Mouse (Mus musculus): ENCODE data around the gene Txnrd1. TPM values are rescaled to one million over a fixed set of nuclear protein-coding genes. Genes with fewer than 3 reads are reported as not detected.

The Txnrd1 gene
- polyA plus RNA-seq, 1 experiment, result 50.9 TPM

DNA sequence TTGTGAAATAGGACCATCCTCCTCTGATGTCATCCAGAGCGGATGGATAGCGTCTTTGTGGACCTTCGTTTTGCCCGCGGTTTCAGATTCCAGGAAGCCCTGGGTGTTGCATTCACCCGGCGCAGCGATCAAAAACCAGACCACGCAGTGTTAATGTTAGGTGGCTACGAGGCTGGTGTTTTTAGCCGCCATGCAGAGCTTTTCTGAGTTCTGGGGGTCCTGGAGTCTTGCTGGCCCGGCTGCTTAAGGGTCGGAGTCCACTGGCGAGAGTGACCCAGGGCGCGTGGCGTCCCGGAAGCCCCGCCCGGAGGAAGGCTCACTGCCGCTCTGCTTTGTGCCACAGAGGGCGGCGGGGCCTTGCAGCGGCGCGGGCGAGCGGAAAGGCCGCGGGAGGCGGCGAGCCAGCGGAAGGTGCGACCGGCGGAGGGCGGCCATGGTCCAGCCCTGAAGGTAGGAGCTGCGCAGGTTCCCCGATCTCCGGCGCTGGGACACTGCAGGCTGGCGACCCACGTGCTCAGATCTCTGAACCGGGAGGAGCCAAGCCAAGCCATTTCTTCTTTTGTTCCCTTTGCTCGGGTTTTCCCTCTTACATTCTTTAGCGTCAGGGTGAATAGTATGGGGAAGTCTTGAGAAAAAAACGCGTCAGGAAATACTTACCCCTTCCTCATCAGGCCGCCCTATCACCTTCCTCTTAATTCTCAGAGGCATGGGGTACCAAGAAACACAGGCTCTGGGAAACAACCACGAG is 26.6 kb downstream of the Txnrd1 start:
- peak; percentile 45; the same call in 1 of the 2 replicates for TF ChIP-seq POLR2A (IDR thresholded peaks at IDR 0.05; ENCODE audit: borderline replicate concordance, insufficient read depth, low read length)
- TF ChIP-seq CTCF (IDR thresholded peaks at IDR 0.05; ENCODE audit: borderline replicate concordance, insufficient read depth, low read depth, low read length), result no peak
- Histone ChIP-seq H3K27ac (ENCODE audit: insufficient read depth, low read length) (peak overlapping the region; percentile 66), H3K27me3 (ENCODE audit: control insufficient read depth, insufficient read depth, low read length) (no peaks in the 10 kb centered on the region), H3K4me3 (replicated peaks; ENCODE audit: insufficient read depth, low read depth, low read length) (peak overlapping the region; percentile 62), H3K4me1 (ENCODE audit: control insufficient read depth, insufficient read depth, low read length) (peaks cover 14% of the 10 kb centered on the region)
- under 1% methylated on average over 50 of the region's 50 CpGs for WGBS
- peak; percentile 82 to 83 for DNase-seq

DNA sequence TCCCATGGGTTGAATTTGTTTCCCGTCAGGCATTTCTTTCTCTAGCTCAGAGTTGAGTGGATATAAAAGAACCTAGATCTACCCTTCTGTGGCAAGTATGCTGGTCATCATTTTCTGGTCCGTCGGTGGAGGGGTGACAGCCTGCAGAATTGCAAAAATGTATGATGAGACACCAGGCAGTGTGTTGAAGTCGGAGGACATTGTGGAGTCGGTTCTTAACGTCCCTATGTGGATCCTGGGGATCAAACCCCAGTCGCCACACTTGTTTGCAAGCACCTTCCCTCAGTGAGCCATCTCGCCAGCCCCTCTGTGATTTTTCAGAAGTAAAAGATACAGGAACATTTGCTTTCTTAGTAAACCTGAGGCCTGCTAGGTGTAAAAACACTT is 27.2 kb downstream of the Txnrd1 start:
- peaks cover 14% of the 10 kb centered on the region for H3K4me1 ChIP-seq (ENCODE audit: control insufficient read depth, insufficient read depth, low read length)
- no peaks in the 10 kb centered on the region for H3K27me3 ChIP-seq (ENCODE audit: control insufficient read depth, insufficient read depth, low read length)
- WGBS, result 18% methylated on average over 8 of the region's 8 CpGs
- peak in 1 of 2 experiments; percentile 26 for DNase-seq
- peak overlapping the region; percentile 66; the same call in 1 of the 2 replicates for H3K27ac ChIP-seq (ENCODE audit: insufficient read depth, low read length)
- peak overlapping the region; percentile 62 for H3K4me3 ChIP-seq (replicated peaks; ENCODE audit: insufficient read depth, low read depth, low read length)
- TF ChIP-seq CTCF (IDR thresholded peaks at IDR 0.05; ENCODE audit: borderline replicate concordance, insufficient read depth, low read depth, low read length), result no peak
- no peak for TF ChIP-seq POLR2A (IDR thresholded peaks at IDR 0.05; ENCODE audit: borderline replicate concordance, insufficient read depth, low read length)

DNA sequence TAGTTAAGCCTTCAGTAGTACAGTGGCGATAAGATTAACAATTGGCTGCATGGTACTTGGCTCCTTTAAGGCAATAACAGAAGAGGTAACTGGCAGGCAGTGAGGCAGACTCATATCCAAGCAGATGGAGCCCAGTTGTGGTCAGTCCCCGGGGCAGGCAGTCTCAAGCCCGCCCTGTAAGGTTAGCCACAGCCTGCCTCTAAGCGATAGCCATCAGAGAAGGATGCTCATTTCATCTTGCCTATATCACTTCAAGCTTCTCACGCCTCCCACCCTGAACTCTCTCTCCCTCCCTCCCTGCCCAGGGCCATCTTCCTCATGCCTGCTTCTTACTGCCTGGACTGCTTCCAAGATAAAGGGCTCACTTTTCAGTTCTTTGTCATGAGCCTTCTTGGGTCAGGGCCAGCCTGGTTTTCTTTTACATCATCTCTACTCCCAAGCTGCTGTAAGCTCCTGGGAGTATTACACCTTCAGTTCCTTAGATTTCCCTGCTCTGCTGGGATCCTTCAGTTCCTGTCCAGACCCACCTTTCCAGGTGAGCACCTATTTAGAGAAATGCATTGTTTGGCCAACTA is 29.4 kb downstream of the Txnrd1 start:
- peaks cover 20% of the 10 kb centered on the region for H3K4me1 ChIP-seq (ENCODE audit: control insufficient read depth, insufficient read depth, low read length)
- H3K27ac ChIP-seq (ENCODE audit: insufficient read depth, low read length), result no peak overlapping the region

DNA sequence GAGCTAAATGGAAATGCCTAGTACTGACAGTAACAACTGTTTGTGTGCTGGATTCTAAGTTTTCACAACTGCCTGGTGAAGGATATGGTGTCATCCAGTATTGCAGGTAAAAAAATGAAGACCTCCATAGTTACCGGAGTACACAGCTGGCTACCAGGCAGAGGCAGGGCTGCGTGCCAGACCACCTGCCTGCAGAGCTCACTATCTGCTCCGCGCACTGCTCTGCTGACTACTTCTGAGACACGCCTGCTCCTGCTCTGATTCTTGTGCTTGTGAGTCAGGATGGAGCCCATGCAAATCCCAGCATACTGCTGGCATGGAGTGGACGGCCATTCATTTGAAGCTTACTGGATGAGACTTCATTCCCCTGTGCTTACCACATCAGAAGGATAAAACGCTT is 30.1 kb downstream of the Txnrd1 start:
- WGBS, result 53% methylated on average over 7 of the region's 7 CpGs
- Histone ChIP-seq H3K27ac (ENCODE audit: insufficient read depth, low read length) (no peak overlapping the region), H3K4me3 (replicated peaks; ENCODE audit: insufficient read depth, low read depth, low read length) (no peak overlapping the region), H3K4me1 (ENCODE audit: control insufficient read depth, insufficient read depth, low read length) (peaks cover 17% of the 10 kb centered on the region), H3K27me3 (ENCODE audit: control insufficient read depth, insufficient read depth, low read length) (no peaks in the 10 kb centered on the region)
- no peak for TF ChIP-seq POLR2A (IDR thresholded peaks at IDR 0.05; ENCODE audit: borderline replicate concordance, insufficient read depth, low read length)
- no peak for TF ChIP-seq CTCF (IDR thresholded peaks at IDR 0.05; ENCODE audit: borderline replicate concordance, insufficient read depth, low read depth, low read length)
- no peak for DNase-seq

More for the DNA sequence above, 29.4 kb downstream of the Txnrd1 start:
- 30% methylated on average over 5 of the region's 5 CpGs for WGBS
- no peak for TF ChIP-seq POLR2A (IDR thresholded peaks at IDR 0.05; ENCODE audit: borderline replicate concordance, insufficient read depth, low read length)
- peak in 1 of 2 experiments; percentile 13 for DNase-seq
- Histone ChIP-seq H3K27me3 (ENCODE audit: control insufficient read depth, insufficient read depth, low read length) (no peaks in the 10 kb centered on the region), H3K4me3 (replicated peaks; ENCODE audit: insufficient read depth, low read depth, low read length) (no peak overlapping the region)

DNA sequence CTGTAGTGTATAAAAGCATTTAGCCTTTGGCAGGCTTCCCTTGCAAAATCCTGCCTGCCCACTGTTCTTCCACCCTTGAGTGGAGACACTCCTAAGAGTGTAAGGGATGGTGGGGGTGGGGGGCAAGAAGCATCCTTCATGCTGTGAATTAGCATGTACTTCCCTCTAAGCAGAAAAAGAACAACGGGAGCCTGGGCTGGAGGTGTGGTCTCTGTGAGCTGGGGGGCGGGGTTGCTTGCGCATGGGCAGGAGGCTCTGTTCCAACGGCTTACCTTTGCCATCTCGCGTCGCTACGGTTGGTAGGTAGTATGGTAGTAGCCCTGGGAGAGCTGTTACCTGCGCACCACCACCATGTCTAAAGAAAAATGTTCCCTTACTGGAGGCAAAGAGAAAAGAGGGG is 32.6 kb downstream of the Txnrd1 start, which contains the start of gene Eid3:
Gene Eid3, plus strand, starts transcription at position 271 of the 400 bp plus-strand sequence.
- Histone ChIP-seq H3K4me3 (replicated peaks; ENCODE audit: insufficient read depth, low read depth, low read length) (peak within 1 kb of the TSS; percentile 45), H3K4me1 (ENCODE audit: control insufficient read depth, insufficient read depth, low read length) (peaks cover 17% of the 10 kb centered on the region), H3K27ac (ENCODE audit: insufficient read depth, low read length) (no peak within 1 kb of the TSS), H3K27me3 (ENCODE audit: control insufficient read depth, insufficient read depth, low read length) (no peaks in the 10 kb centered on the region)
- peak in 1 of 2 experiments; percentile 12 for DNase-seq
- 40% methylated on average over 9 of the region's 9 CpGs for WGBS
- TF ChIP-seq POLR2A (IDR thresholded peaks at IDR 0.05; ENCODE audit: borderline replicate concordance, insufficient read depth, low read length) (no peak), CTCF (IDR thresholded peaks at IDR 0.05; ENCODE audit: borderline replicate concordance, insufficient read depth, low read depth, low read length) (no peak)

DNA sequence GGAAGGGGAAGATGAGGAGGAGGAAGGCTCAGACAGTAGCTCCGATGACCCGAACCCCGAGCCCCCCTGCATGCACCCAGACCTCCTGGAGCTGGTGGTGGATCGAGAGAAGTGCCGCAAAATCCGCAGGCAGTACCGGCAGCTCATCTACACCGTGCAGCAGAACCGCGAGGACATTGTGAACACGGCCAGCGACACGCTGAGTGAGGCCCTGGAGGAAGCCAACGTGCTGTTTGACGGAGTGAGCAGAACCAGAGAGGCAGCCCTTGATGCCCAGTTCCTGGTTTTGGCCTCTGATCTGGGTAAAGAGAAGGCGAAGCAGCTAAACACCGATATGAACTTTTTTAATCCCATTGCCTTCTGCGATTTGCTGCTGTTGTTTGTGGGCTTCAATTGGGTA is 33.1 kb downstream of the Txnrd1 start:
- 25% methylated on average over 18 of the region's 18 CpGs for WGBS

DNA sequence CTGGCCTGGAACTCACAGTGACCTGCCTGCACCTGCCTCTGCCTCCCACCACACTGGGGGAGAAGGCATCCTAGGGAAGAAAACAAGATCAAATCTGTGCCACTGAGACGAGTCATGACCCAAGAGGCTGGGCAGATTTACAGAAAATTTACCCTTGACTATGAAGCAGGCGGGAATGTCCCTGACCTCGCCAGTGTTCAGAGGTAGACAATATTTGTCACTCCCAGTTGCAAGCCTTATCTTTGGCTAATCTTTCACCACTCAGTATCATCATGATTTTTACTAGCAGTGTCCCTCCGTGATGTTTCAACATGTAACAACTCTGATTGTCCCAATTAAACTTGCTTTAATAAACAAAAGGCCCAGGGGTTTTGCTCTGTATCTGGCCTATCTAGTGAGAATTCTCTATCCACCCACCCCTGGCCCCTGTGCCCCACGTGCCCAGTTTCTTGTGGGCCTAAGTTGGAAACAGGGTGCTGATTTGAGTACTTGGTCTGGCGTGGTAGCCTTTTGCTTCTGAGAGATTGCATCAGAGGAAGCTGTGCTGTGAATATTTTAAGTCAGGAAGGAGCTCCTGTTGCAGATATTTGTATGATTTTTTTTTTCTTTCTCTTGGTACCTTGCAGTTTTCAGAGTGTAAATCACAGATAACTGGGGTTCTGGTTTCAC is 34.8 kb downstream of the Txnrd1 start:
- peaks cover 9% of the 10 kb centered on the region for H3K4me1 ChIP-seq (ENCODE audit: control insufficient read depth, insufficient read depth, low read length)
- no peak overlapping the region for H3K4me3 ChIP-seq (replicated peaks; ENCODE audit: insufficient read depth, low read depth, low read length)
- no peaks in the 10 kb centered on the region for H3K27me3 ChIP-seq (ENCODE audit: control insufficient read depth, insufficient read depth, low read length)
- 85% methylated on average over 6 of the region's 6 CpGs for WGBS
- no peak for DNase-seq
- H3K27ac ChIP-seq (ENCODE audit: insufficient read depth, low read length), result no peak overlapping the region
- TF ChIP-seq CTCF (IDR thresholded peaks at IDR 0.05; ENCODE audit: borderline replicate concordance, insufficient read depth, low read depth, low read length) (no peak), POLR2A (IDR thresholded peaks at IDR 0.05; ENCODE audit: borderline replicate concordance, insufficient read depth, low read length) (no peak)

More for the DNA sequence above, 33.1 kb downstream of the Txnrd1 start:
- no peak for TF ChIP-seq CTCF (IDR thresholded peaks at IDR 0.05; ENCODE audit: borderline replicate concordance, insufficient read depth, low read depth, low read length)
- no peak for TF ChIP-seq POLR2A (IDR thresholded peaks at IDR 0.05; ENCODE audit: borderline replicate concordance, insufficient read depth, low read length)
- H3K4me1 ChIP-seq (ENCODE audit: control insufficient read depth, insufficient read depth, low read length), result peaks cover 17% of the 10 kb centered on the region
- no peaks in the 10 kb centered on the region for H3K27me3 ChIP-seq (ENCODE audit: control insufficient read depth, insufficient read depth, low read length)
- peak overlapping the region; percentile 45 for H3K4me3 ChIP-seq (replicated peaks; ENCODE audit: insufficient read depth, low read depth, low read length)
- DNase-seq, result peak; percentile 30 to 35
- no peak overlapping the region for H3K27ac ChIP-seq (ENCODE audit: insufficient read depth, low read length)

All from cerebellum, adult 2 months (tissue).